Comparison of ENCODE assay signal across 32 mouse cellular contexts in the genomic region with DNA sequence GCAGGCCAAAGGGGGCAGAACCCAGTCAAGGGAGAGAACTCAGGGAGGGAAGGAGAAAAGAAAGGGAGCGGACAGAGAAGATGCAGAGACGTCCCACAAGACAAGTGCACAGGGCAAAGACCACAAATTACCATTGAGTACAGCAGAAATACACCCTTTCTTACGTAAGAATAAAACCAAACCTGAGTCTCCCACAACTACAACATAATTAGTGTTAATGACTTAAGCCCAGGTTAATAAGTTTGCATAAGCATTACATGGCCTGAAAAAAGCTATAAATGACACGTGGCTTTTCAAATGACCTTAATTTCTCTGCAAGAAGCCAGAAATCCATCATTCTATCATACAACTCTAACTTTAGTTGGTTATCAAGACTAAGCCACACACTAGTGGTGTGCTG.
"Had no signal": no experiment of that assay in that cellular context is flagged by ENCODE, and none has a peak within 500 bp of the region (broad histone marks: within the 10 kb centered on the region; RNA-seq: fewer than 3 reads in every experiment).

No protein-coding gene starts in this region.

- H3K4me2 ChIP-seq: heart, embryonic 11.5 days; heart, embryonic 12.5 days; heart, embryonic 13.5 days; heart, embryonic 15.5 days; hindbrain, embryonic 12.5 days; hindbrain, embryonic 13.5 days; hindbrain, embryonic 14.5 days; hindbrain, embryonic 15.5 days; intestine, embryonic 15.5 days; kidney, embryonic 15.5 days had no signal

- H3K4me3 ChIP-seq: heart, embryonic 10.5 days; heart, embryonic 12.5 days; heart, embryonic 13.5 days; heart, embryonic 15.5 days; hindbrain, embryonic 10.5 days; hindbrain, embryonic 12.5 days; hindbrain, embryonic 13.5 days; hindbrain, embryonic 15.5 days; intestine, embryonic 15.5 days; kidney, embryonic 15.5 days; layer of hippocampus, adult 2 months; left cerebral cortex, adult 2 months had no signal

- H3K4me1 ChIP-seq: hindbrain, embryonic 10.5 days; hindbrain, embryonic 12.5 days; hindbrain, embryonic 13.5 days had no signal

- DNase-seq: heart, postnatal 10 days; heart, postnatal 14 days; heart, postnatal 36 days; heart, postnatal 4 days; kidney, adult 11 months; kidney, adult 18-20 months; kidney, postnatal 10 days; kidney, postnatal 14 days; kidney, postnatal 25 days; kidney, postnatal 36 days; layer of hippocampus, adult 9-11 months; layer of hippocampus, postnatal 36 days had no signal

- H3K9me3 ChIP-seq: heart, embryonic 10.5 days; heart, embryonic 12.5 days; heart, embryonic 13.5 days; heart, embryonic 15.5 days; hindbrain, embryonic 10.5 days; hindbrain, embryonic 12.5 days; hindbrain, embryonic 13.5 days; hindbrain, embryonic 15.5 days; intestine, embryonic 15.5 days; kidney, embryonic 15.5 days had no signal

- ATAC-seq: hindbrain, embryonic 16.5 days; hindbrain, postnatal 0 days; inflammation-experienced regulatory T-cells, adult 6 months; intestine, embryonic 15.5 days; intestine, embryonic 16.5 days; intestine, postnatal 0 days had no signal

- H3K27ac ChIP-seq: heart, embryonic 10.5 days; heart, embryonic 13.5 days; heart, embryonic 15.5 days; hindbrain, embryonic 10.5 days; hindbrain, embryonic 12.5 days; hindbrain, embryonic 13.5 days; hindbrain, embryonic 14.5 days; hindbrain, embryonic 15.5 days; hindbrain, postnatal 0 days; intestine, embryonic 15.5 days; kidney, embryonic 15.5 days; kidney, postnatal 0 days; layer of hippocampus, adult 2 months; left cerebral cortex, adult 2 months had no signal

- H3K9ac ChIP-seq: heart, embryonic 12.5 days; heart, embryonic 13.5 days; heart, embryonic 15.5 days; hindbrain, embryonic 12.5 days; hindbrain, embryonic 13.5 days; hindbrain, embryonic 14.5 days; hindbrain, embryonic 15.5 days; intestine, embryonic 15.5 days; kidney, embryonic 15.5 days had no signal

- H3K27me3 ChIP-seq: heart, embryonic 12.5 days; heart, embryonic 13.5 days; heart, embryonic 15.5 days; hindbrain, embryonic 12.5 days; hindbrain, embryonic 13.5 days; hindbrain, embryonic 15.5 days; intestine, embryonic 15.5 days; kidney, embryonic 15.5 days had no signal
